Mouse (Mus musculus) midbrain, embryonic 16.5 days (tissue): Measurements from ENCODE around the gene Smim17. TPM values are rescaled to one million over a fixed set of nuclear protein-coding genes. Genes with fewer than 3 reads are reported as not detected.

ENCODE experiments used
- ATAC-seq: fragments of 200-750 bp; cut with Nextera tagmentation; 2 replicates; pipeline ENCODE4 v1.8.0; 2017; ENCODE audit warnings: moderate TSS enrichment
- H3K27ac ChIP-seq: fragments of 300-500 bp; sonication (generic); 2 replicates; pipeline ENCODE4 v1.5.1; 2014; ENCODE audit warnings: mild to moderate bottlenecking, low read length, mixed read lengths
- H3K27me3 ChIP-seq: fragments of 300-500 bp; sonication (generic); 2 replicates; pipeline ENCODE4 v1.6.1; 2014; ENCODE audit warnings: low read depth, low read length, mixed read lengths; ENCODE audit not compliant: control insufficient read depth, insufficient read depth
- H3K36me3 ChIP-seq: fragments of 300-500 bp; sonication (generic); 2 replicates; pipeline ENCODE4 v1.6.1; 2014; ENCODE audit warnings: mild to moderate bottlenecking, low read length, moderate library complexity, mixed read lengths; ENCODE audit not compliant: control insufficient read depth, insufficient read depth
- H3K4me1 ChIP-seq: fragments of 300-500 bp; sonication (generic); 2 replicates; pipeline ENCODE4 v1.6.1; 2014; ENCODE audit warnings: mild to moderate bottlenecking, low read length, mixed read lengths; ENCODE audit not compliant: control insufficient read depth, insufficient read depth
- H3K4me2 ChIP-seq: fragments of 300-500 bp; sonication (generic); 2 replicates; pipeline ENCODE4 v1.6.1; 2014; ENCODE audit warnings: mild to moderate bottlenecking, low read length, mixed read lengths
- H3K4me3 ChIP-seq: fragments of 300-500 bp; sonication (generic); 2 replicates; pipeline ENCODE4 v1.5.1; 2014; ENCODE audit warnings: low read depth, mild to moderate bottlenecking, low read length, moderate library complexity, mixed read lengths
- H3K9ac ChIP-seq: fragments of 300-500 bp; sonication (generic); 2 replicates; pipeline ENCODE4 v1.6.1; 2014; ENCODE audit warnings: low read depth, low read length, mixed read lengths
- H3K9me3 ChIP-seq: fragments of 300-500 bp; sonication (generic); replicated peaks from 2 replicates; pipeline ENCODE4 v1.6.1; 2014; ENCODE audit warnings: mild to moderate bottlenecking, low read length, mixed read lengths; ENCODE audit not compliant: control insufficient read depth, poor library complexity, severe bottlenecking
- WGBS: fragments of 180-500 bp; shearing (Covaris S2); extraction: QIAGEN DNeasy Blood & Tissue Kit; methylation state at CpG from one replicate; pipeline ENCODE4 v1.1.7; 2014; 5-methylcytosine and 5-hydroxymethylcytosine counted together
- polyA plus RNA-seq: library from polyadenylated mRNA; unstranded; fragments of >200 nt; fragmentation: Nextera tagmentation; extraction: Ambion mirVana; gene quantifications from 2 replicates; pipeline ENCODE4 v1.2.1, GENCODE M21; 2015

The Smim17 gene
- 5.8 and 7.7 TPM in 2 replicates for polyA plus RNA-seq

DNA sequence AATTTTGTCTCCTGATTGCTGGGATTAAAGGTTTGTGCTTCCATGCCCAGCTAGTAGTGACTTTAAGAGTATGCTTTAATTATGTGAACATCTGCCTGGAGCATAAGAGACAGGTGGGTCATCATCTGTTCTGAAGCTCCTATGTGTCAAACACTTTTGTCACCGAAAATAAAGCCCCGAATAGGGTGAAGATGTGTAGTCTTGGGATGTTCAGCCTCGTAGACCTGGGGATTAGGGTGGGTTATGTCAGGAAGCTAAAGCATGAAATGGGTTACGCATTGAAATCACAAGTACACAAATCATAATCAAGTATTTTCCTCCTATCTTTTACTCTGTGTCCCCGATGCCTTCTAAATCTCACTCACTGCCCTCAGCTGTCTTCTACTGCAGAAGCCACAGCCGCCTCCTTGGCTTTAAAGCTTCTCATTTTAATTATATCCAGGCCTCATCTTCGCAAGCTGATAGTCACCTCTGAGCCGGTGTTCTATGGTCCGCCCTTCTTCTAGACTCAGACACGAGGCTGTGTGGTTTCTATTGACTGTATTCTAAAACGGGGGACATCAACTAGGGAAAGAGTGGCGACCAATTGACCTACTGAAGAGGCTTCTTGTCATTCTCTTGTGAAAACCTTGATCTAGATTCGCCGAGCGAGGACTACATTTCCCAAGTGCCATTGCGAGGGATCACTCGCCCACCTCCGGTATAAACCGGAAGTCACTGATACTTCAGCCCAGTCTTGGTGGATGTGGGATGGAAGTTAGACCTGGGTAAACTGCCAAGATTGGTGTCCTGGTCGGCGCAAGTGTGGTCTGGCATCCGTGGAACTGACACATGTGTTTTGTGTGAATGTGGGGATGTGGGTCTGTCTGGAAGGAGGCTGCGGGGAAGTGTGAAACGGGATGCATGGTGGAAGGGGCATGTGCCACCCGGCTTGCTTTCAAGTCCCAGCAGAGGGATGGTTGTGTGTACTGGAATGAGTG lies at the start of gene Smim17:
TSS of gene Smim17 (plus strand) at position 720 of the 980 bp plus-strand sequence.
- peak; percentile 94 for ATAC-seq
- H3K9ac ChIP-seq = peak within 1 kb of the TSS; percentile 65
- WGBS = 28% methylated on average over 25 of the region's 25 CpGs
- H3K36me3 ChIP-seq = peaks cover 23% of the 10 kb centered on the region
- H3K4me2 ChIP-seq = peak within 1 kb of the TSS; percentile 87
- peaks cover 12% of the 10 kb centered on the region for H3K4me1 ChIP-seq
- peak within 1 kb of the TSS; percentile 58 for H3K27ac ChIP-seq
- no peaks in the 10 kb centered on the region for H3K9me3 ChIP-seq
- peak within 1 kb of the TSS; percentile 54 for H3K4me3 ChIP-seq
- no peaks in the 10 kb centered on the region for H3K27me3 ChIP-seq

DNA sequence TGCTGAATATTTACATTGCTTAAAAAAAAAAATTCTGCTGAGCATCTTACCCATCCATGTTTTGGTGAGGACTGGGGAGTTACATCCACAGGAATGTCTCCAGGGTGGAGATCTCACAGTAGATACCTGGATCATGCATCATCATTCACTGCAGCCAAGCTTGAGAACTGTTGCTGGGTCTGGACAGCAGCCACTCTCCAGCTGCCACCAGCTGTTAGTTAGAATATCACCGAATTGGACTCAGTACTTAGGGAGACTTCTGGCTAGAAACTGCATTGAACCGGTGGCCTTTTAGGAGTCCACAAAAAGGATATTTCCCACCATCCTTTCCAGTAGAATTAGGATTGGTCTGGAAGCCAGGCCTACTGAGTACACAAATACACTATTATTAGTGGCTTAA lies 40.4 kb upstream of the Smim17 start:
- H3K36me3 ChIP-seq = peaks cover 15% of the 10 kb centered on the region
- ATAC-seq = no peak
- no peak overlapping the region for H3K4me2 ChIP-seq
- H3K9ac ChIP-seq = no peak overlapping the region
- H3K9me3 ChIP-seq = no peaks in the 10 kb centered on the region
- H3K4me1 ChIP-seq = peaks cover 9% of the 10 kb centered on the region
- no peaks in the 10 kb centered on the region for H3K27me3 ChIP-seq
- 72% methylated on average over 2 of the region's 2 CpGs for WGBS
- no peak overlapping the region for H3K4me3 ChIP-seq
- no peak overlapping the region for H3K27ac ChIP-seq

DNA sequence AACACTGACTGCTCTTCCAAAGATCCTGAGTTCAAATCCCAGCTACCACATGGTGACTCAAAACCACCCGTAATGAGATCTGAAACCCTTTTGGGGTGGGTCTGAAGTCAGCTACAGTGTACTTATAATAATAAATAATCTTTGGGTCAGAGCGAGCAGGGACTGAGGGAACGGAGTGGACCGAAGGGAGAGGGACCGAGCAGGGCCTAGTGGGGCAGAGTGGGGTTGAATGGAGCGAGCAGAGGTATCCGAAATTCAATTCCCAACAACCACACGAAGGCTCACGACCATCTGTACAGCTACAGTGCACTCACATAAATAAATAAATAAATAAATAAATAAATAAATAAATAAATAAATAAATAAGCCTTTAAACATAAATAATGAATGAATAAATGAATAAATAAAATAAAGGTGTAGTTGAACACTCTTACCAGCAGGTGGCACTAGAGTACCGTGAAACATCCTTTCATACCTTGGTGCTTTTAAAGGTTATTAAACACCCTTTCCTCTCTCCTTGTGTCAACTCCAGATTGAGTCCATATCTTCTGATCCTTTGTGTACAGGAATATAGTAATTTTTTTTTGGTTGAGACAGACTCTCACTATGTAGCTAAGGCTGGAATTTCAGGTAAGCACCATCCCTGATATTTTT lies 39.5 kb upstream of the Smim17 start:
- WGBS = 47% methylated on average over 10 of the region's 10 CpGs

DNA sequence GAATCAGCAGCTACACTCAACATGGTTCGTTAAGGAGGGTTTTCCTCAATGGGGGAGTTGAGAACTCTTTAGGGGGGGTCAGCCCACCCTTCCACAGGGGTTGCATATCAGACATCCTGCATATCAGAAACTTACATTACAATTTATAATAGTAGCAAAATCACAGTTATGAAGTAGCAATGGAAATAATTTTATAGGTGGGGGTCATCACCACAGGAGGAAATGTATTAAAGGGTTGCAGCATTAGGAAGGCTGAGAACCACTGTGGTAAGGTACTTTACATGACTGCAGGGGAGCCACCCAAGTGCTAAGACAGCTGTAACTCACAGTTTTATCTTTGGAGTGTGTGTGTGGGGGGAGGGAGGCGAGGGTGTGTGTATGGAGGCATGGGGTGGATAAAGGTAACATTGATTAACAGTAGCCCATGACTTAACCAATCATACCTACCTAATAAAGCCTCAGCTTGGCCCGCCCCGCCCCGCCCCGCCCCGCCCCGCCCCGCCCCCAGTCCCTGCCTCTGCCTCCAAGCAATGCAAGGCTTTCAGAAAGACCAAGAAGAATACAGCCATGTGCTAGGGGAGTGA lies 37.9 kb upstream of the Smim17 start:
- no peaks in the 10 kb centered on the region for H3K9me3 ChIP-seq
- no peaks in the 10 kb centered on the region for H3K27me3 ChIP-seq
- no peaks in the 10 kb centered on the region for H3K36me3 ChIP-seq
- ATAC-seq = no peak
- no peak overlapping the region for H3K27ac ChIP-seq
- WGBS = 20% methylated on average over 9 of the region's 9 CpGs
- H3K4me3 ChIP-seq = no peak overlapping the region
- no peak overlapping the region for H3K4me2 ChIP-seq
- peaks cover 22% of the 10 kb centered on the region for H3K4me1 ChIP-seq
- no peak overlapping the region for H3K9ac ChIP-seq

More for the DNA sequence above, 39.5 kb upstream of the Smim17 start:
- H3K4me3 ChIP-seq = no peak overlapping the region
- 0 out of 2 replicates have a peak overlapping the region, but pooled peaks have one; percentile 4 for H3K27ac ChIP-seq
- H3K27me3 ChIP-seq = no peaks in the 10 kb centered on the region
- no peak for ATAC-seq
- no peak overlapping the region for H3K4me2 ChIP-seq
- H3K4me1 ChIP-seq = peaks cover 14% of the 10 kb centered on the region
- peaks cover 6% of the 10 kb centered on the region for H3K36me3 ChIP-seq
- H3K9me3 ChIP-seq = no peaks in the 10 kb centered on the region
- no peak overlapping the region for H3K9ac ChIP-seq

DNA sequence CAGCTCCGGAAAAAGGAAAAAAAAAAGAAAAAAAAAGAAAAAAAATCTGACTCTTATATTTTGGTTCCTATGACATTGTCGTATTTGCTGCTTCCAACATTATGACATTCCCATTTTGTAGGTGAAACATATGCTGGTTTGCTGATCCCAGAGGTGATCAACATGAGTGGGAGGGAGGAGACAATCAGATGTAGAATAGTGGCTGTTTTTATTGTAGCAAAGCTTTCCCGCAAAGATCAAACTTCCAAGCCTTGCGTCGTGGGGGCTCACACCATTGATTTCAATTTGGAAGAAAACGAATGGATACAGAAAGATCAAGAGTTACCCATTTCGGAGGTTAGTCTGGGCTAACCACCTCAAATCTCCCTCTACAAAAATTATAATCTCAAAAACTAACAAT lies 36.8 kb upstream of the Smim17 start:
- peaks cover 22% of the 10 kb centered on the region for H3K4me1 ChIP-seq
- H3K9me3 ChIP-seq = no peaks in the 10 kb centered on the region
- no peaks in the 10 kb centered on the region for H3K27me3 ChIP-seq
- no peaks in the 10 kb centered on the region for H3K36me3 ChIP-seq
- 21% methylated on average over 7 of the region's 7 CpGs for WGBS
- no peak for ATAC-seq
- H3K4me3 ChIP-seq = peak overlapping the region; percentile 58
- peak overlapping the region; percentile 75 for H3K4me2 ChIP-seq
- H3K27ac ChIP-seq = peak overlapping the region; percentile 91
- peak overlapping the region; percentile 64 for H3K9ac ChIP-seq

DNA sequence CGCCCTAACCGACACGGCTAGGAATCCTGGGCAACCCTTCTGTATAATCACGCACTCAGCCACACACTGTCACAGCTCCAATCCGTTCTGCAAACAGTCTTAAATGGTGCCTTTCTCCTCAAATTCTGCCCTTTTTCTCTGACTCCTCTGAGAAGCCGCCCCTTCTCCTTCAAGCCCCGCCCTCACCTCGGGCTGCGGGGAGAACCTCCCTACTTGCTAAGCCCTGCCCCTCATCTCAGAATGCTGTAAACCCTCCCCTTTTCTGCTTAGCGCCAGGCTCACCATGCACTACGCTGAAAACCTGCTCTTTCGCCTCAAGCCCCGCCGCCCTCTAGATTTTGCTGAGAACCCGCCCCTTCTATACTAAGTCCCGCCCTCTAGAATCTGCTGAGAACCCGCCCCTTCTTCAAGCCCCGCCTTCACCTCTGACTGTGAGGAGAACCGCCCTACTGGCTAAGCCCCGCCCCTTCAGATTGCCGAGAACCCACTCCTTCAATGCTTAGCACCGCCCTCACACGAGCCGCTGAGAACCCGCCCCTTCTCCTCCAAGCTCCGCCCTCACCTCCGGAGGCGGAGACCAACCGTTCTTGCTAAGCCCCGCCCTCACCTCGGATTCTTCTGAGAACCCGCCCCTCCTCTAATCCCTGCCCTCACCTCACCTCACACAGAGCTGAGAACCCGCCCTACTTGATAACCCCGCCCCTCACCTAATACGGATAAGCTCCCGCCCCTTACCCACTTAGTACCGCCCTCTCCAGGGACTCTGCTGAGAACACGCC lies 36.1 kb upstream of the Smim17 start:
- Histone ChIP-seq H3K9me3 (no peaks in the 10 kb centered on the region), H3K4me1 (peaks cover 22% of the 10 kb centered on the region), H3K27ac (peak overlapping the region; percentile 91), H3K4me3 (peak overlapping the region; percentile 58), H3K4me2 (peak overlapping the region; percentile 75), H3K9ac (peak overlapping the region; percentile 64), H3K27me3 (no peaks in the 10 kb centered on the region), H3K36me3 (no peaks in the 10 kb centered on the region)
- ATAC-seq = peak; percentile 93
- WGBS = 0% methylated on average over 37 of the region's 38 CpGs

DNA sequence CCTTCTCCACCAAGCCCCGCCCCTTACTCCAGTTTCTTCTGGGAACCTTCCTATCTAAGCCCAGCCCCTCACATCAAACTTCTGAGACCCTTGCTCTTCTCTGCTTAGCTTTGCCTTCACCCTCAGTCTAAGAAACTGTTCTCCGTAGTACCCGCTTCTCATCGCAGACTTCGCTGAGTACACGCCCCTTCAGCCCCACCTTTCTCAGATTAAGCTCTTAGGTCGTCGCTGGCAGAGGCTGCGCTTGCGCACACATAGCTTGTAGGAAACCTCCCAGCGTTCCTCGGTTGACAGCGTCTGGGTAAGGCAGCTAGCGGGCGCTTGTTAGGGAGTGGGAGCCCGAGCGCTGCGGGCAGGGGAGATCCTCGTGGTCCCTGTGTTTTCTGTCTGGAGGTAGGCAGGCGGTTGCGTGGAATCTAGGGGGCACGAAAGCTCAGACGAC lies 35.4 kb upstream of the Smim17 start, which contains the start of gene Zfp78:
TSS of gene Zfp78 (plus strand) at position 234 of the 442 bp plus-strand sequence.
- under 1% methylated on average over 23 of the region's 23 CpGs for WGBS
- Histone ChIP-seq H3K4me2 (peak within 1 kb of the TSS; percentile 75), H3K4me3 (peak within 1 kb of the TSS; percentile 58), H3K9ac (peak within 1 kb of the TSS; percentile 75), H3K9me3 (no peaks in the 10 kb centered on the region), H3K27ac (peak within 1 kb of the TSS; percentile 91), H3K4me1 (peaks cover 22% of the 10 kb centered on the region), H3K36me3 (no peaks in the 10 kb centered on the region), H3K27me3 (no peaks in the 10 kb centered on the region)
- ATAC-seq = peak; percentile 88

DNA sequence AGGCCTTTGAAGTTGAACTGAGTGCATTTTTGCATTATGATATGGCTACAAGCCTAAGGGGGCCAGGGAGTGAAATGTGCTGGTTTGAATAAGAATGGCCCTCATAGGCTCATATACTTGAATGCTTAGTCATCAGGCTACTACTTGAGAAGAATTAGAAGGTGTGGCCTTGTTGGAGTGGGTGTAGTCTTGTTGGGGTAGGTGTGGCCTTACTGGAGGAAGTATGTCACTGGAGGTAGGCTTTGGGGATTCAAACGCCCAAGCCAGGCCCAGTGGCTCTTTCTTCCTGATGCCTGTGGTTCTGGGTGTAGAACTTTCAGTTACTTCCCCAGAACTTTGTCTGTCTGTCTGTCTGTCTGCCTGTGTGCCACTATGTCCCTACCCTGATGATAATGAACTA lies 33.8 kb upstream of the Smim17 start:
- Histone ChIP-seq H3K27me3 (no peaks in the 10 kb centered on the region), H3K36me3 (no peaks in the 10 kb centered on the region), H3K4me3 (no peak overlapping the region), H3K27ac (no peak overlapping the region), H3K4me1 (peaks cover 18% of the 10 kb centered on the region), H3K4me2 (no peak overlapping the region), H3K9ac (no peak overlapping the region), H3K9me3 (no peaks in the 10 kb centered on the region)
- WGBS = 70% methylated on average over 1 of the region's 1 CpGs
- ATAC-seq = no peak
